Mouse (Mus musculus) heart, embryonic 11.5 days (tissue): ENCODE results near the gene Boll. TPM values are rescaled to one million over a fixed set of nuclear protein-coding genes. Genes with fewer than 3 reads are reported as not detected.

Experiments used
- ATAC-seq: fragments of 200-750 bp; cut with Nextera tagmentation; replicated peaks from 2 replicates; pipeline ENCODE4 v1.8.0; 2017; ENCODE audit warnings: moderate library complexity; ENCODE audit not compliant: insufficient number of reproducible peaks, low FRiP score, low TSS enrichment
- H3K27ac ChIP-seq: fragments of 300-500 bp; sonication (generic); 2 replicates; pipeline ENCODE4 v1.5.1; 2014; ENCODE audit warnings: mild to moderate bottlenecking, low read depth, low read length
- H3K27me3 ChIP-seq: fragments of 300-500 bp; sonication (generic); 2 replicates; pipeline ENCODE4 v1.6.1; 2014; ENCODE audit warnings: mild to moderate bottlenecking, low read length, mixed read lengths; ENCODE audit not compliant: control insufficient read depth, insufficient read depth
- H3K36me3 ChIP-seq: fragments of 300-500 bp; sonication (generic); 2 replicates; pipeline ENCODE4 v1.6.1; 2014; ENCODE audit warnings: mild to moderate bottlenecking, low read length, moderate library complexity, mixed read lengths; ENCODE audit not compliant: control insufficient read depth, insufficient read depth
- H3K4me1 ChIP-seq: fragments of 300-500 bp; sonication (generic); 2 replicates; pipeline ENCODE4 v1.6.1; 2014; ENCODE audit warnings: low read length; ENCODE audit not compliant: control insufficient read depth, insufficient read depth
- H3K4me2 ChIP-seq: fragments of 300-500 bp; sonication (generic); 2 replicates; pipeline ENCODE4 v1.6.1; 2014; ENCODE audit warnings: mild to moderate bottlenecking, moderate library complexity
- H3K4me3 ChIP-seq: fragments of 300-500 bp; sonication (generic); 2 replicates; pipeline ENCODE4 v1.5.1; 2014; ENCODE audit warnings: low read depth, low read length
- H3K9ac ChIP-seq: fragments of 300-500 bp; sonication (generic); 2 replicates; pipeline ENCODE4 v1.6.1; 2014; ENCODE audit warnings: mild to moderate bottlenecking, low read depth, low read length, moderate library complexity
- H3K9me3 ChIP-seq: fragments of 300-500 bp; sonication (generic); replicated peaks from 2 replicates; pipeline ENCODE4 v1.6.1; 2016; ENCODE audit warnings: low read length; ENCODE audit not compliant: control insufficient read depth
- WGBS: fragments of 180-500 bp; shearing (Covaris S2); extraction: QIAGEN DNeasy Blood & Tissue Kit; methylation state at CpG from one replicate; pipeline ENCODE4 v1.1.7; 2014; ENCODE audit not compliant: insufficient replicate concordance; 5-methylcytosine and 5-hydroxymethylcytosine counted together
- polyA plus RNA-seq: library from polyadenylated mRNA; unstranded; fragments of >200 nt; fragmentation: Nextera tagmentation; extraction: Ambion mirVana; gene quantifications from 2 replicates; pipeline ENCODE4 v1.2.1, GENCODE M21; 2014

Boll gene
- polyA plus RNA-seq, 1 experiment from 2014 or later = 0.33 TPM

GRCm38 (mm10) chr1:55221352-55221751 lies 141.9 kb downstream of the Boll start:
- Histone ChIP-seq H3K4me2 (no peak overlapping the region), H3K27me3 (no peaks in the 10 kb centered on the region), H3K4me3 (no peak overlapping the region), H3K9me3 (no peaks in the 10 kb centered on the region), H3K36me3 (no peaks in the 10 kb centered on the region), H3K4me1 (0 out of 2 replicates have a peak, but pooled peaks cover 4% of the 10 kb centered on the region), H3K27ac (no peak overlapping the region), H3K9ac (no peak overlapping the region)
- ATAC-seq = no peak
- WGBS = 70% methylated on average over 4 of the region's 4 CpGs

DNA sequence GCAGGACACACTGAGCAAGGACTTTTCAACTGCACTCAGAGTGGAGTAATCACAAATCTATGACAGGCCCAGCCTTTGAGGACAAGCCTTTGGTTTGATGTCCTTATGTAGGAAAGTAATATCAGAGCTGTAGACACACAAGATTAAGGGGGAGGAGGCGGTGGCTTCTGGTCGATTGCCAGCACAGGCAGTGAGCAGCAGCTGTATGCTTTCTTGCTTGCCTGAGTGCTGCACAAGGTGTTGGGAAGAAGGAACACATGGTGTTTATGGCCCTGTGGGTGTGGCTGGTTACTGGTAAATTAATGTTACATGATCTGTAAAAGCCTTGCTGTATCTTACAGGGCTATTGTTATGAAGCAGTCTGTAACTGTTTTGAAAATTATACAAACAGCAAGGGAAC lies 146.1 kb downstream of the Boll start:
- Histone ChIP-seq H3K9me3 (no peaks in the 10 kb centered on the region), H3K4me2 (no peak overlapping the region), H3K36me3 (no peaks in the 10 kb centered on the region), H3K9ac (no peak overlapping the region), H3K4me1 (0 out of 2 replicates have a peak, but pooled peaks cover 4% of the 10 kb centered on the region), H3K27ac (no peak overlapping the region), H3K27me3 (no peaks in the 10 kb centered on the region), H3K4me3 (no peak overlapping the region)
- no peak for ATAC-seq
- WGBS = 66% methylated on average over 2 of the region's 2 CpGs

- no peak overlapping the region for H3K27ac ChIP-seq
Observed at GRCm38 (mm10) chr1:55215185-55215813, 148.0 kb downstream of the Boll start.

DNA sequence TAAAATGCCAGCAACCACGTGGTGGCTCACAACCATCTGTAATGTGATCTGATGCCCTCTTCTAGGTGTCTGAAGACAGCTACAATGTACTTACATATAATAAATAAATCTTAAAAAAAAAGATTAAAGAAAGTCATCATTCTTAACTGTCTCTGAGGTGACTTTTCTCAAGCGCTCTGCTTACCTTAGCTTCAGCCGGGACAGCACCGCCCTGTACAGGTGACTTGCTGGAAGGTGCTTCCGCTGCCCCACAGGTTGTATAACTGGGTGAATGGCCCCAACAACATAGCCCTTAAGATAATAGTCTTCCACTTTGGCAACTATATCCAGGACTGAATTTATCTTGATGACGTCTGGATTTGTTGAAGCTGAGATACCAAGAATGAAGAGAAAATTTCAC lies 149.3 kb downstream of the Boll start:
- peaks cover under 1% of the 10 kb centered on the region; the same call in 1 of the 2 replicates for H3K4me1 ChIP-seq
- no peaks in the 10 kb centered on the region for H3K36me3 ChIP-seq
- no peak for ATAC-seq
- H3K27me3 ChIP-seq = no peaks in the 10 kb centered on the region
- H3K9ac ChIP-seq = no peak overlapping the region
- no peak overlapping the region for H3K27ac ChIP-seq
- H3K4me2 ChIP-seq = no peak overlapping the region
- WGBS = 83% methylated on average over 6 of the region's 6 CpGs
- no peak overlapping the region for H3K4me3 ChIP-seq
- H3K9me3 ChIP-seq = no peaks in the 10 kb centered on the region

More at GRCm38 (mm10) chr1:55215185-55215813, 148.0 kb downstream of the Boll start:
- H3K9ac ChIP-seq = no peak overlapping the region
- no peaks in the 10 kb centered on the region for H3K36me3 ChIP-seq
- ATAC-seq = no peak
- no peak overlapping the region for H3K4me3 ChIP-seq
- no peaks in the 10 kb centered on the region for H3K4me1 ChIP-seq
- H3K4me2 ChIP-seq = no peak overlapping the region
- no peaks in the 10 kb centered on the region for H3K9me3 ChIP-seq
- H3K27me3 ChIP-seq = no peaks in the 10 kb centered on the region
- 71% methylated on average over 11 of the region's 11 CpGs for WGBS

DNA sequence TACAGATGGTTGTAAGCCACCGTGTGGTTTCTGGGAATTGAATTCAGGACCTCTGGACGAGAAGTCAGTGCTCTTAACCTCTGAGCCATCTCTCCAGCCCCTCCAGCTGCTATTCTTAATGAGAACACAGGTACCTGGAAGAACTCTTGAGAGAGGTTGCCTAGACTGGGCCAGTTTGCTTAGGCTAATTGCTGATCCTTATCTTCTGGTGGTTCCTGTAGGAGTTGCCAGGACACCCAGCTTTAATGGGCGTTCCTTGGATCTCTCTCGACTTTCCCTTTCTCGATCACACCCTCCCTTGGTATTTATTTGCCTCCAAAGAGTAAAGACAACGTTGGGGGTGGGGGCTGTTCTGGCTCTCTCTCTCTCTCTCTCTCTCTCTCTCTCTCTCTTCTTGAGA lies 149.8 kb downstream of the Boll start:
- Histone ChIP-seq H3K36me3 (no peaks in the 10 kb centered on the region), H3K4me3 (no peak overlapping the region), H3K9me3 (no peaks in the 10 kb centered on the region), H3K27ac (no peak overlapping the region), H3K4me2 (no peak overlapping the region), H3K9ac (no peak overlapping the region), H3K4me1 (peaks cover 5% of the 10 kb centered on the region), H3K27me3 (no peaks in the 10 kb centered on the region)
- no peak for ATAC-seq
- WGBS = 45% methylated on average over 6 of the region's 6 CpGs

DNA sequence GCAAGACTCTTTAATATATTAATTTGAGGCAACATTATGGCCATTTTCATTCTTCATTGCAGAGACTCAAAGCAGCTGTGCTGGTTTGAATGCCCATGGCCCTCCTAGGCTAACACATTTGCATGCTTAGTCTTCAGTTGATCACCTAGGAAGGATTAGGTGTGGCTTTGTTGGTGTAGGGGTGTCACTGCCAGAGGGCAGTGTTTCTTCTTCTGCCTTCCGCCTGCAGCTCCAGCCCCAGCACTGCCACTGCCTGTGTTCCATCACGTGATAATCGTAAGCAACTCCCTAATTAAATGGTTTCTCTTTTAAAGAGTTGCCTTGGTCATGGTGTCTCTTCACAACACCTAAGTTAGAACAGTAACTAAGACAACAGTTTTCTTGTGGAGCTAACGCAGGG lies 150.5 kb downstream of the Boll start:
- H3K27me3 ChIP-seq = no peaks in the 10 kb centered on the region
- ATAC-seq = no peak
- no peaks in the 10 kb centered on the region for H3K9me3 ChIP-seq
- WGBS = 74% methylated on average over 4 of the region's 4 CpGs
- no peak overlapping the region for H3K4me2 ChIP-seq
- H3K4me1 ChIP-seq = peaks cover 5% of the 10 kb centered on the region
- no peaks in the 10 kb centered on the region for H3K36me3 ChIP-seq
- no peak overlapping the region for H3K27ac ChIP-seq
- no peak overlapping the region for H3K4me3 ChIP-seq
- H3K9ac ChIP-seq = no peak overlapping the region

- H3K36me3 ChIP-seq = no peaks in the 10 kb centered on the region
- no peak for ATAC-seq
- 80% methylated on average over 8 of the region's 8 CpGs for WGBS
- no peaks in the 10 kb centered on the region for H3K9me3 ChIP-seq
- H3K27ac ChIP-seq = no peak overlapping the region
- no peak overlapping the region for H3K9ac ChIP-seq
- no peak overlapping the region for H3K4me3 ChIP-seq
- H3K4me1 ChIP-seq = peaks cover 5% of the 10 kb centered on the region
- H3K27me3 ChIP-seq = no peaks in the 10 kb centered on the region
- no peak overlapping the region for H3K4me2 ChIP-seq
Observed at GRCm38 (mm10) chr1:55211081-55211480, 152.2 kb downstream of the Boll start.

DNA sequence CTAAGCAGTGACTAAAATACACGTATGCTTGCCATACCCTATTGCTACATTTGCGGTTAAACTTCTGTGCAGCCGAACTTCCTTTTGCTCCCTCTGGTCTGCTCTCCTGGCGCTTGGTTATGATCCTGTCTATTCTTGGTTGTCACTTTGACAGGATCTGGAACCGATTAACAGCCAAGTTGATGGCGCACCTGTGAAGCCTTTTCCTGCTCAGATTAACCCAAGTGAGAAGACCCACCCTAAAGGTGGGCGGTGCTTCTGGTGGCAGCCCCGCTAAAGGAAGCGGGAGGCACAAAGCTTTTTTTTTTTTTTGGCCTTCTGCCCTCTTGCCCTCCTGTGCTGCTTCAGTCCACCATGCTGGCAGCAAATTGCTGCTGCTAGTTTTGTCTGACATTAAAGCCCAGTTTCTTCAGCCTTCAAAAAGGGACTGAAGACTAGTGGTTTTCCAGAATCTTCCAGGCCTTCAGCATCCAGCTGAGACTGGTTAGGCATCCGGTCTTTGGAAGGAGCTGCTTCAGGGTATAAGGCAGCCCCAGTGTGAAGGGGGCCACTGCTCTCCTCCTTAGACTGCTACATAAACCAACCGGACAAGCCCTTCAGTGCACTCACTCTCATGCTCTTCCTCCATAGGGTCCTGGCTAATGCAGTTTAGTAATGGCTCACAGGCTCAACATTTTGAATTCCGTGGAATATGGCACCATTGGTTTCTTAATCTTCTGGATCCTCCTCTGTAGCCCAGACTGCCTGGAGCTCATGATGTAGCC lies 152.9 kb downstream of the Boll start:
- H3K36me3 ChIP-seq = no peaks in the 10 kb centered on the region
- peaks cover 5% of the 10 kb centered on the region for H3K4me1 ChIP-seq
- ATAC-seq = no peak
- H3K9ac ChIP-seq = no peak overlapping the region
- WGBS = 48% methylated on average over 12 of the region's 12 CpGs
- no peak overlapping the region for H3K4me2 ChIP-seq
- no peaks in the 10 kb centered on the region for H3K27me3 ChIP-seq
- H3K9me3 ChIP-seq = no peaks in the 10 kb centered on the region
- no peak overlapping the region for H3K27ac ChIP-seq
- H3K4me3 ChIP-seq = no peak overlapping the region
